30 mouse cellular contexts compared by ENCODE assay signal in the genomic region with DNA sequence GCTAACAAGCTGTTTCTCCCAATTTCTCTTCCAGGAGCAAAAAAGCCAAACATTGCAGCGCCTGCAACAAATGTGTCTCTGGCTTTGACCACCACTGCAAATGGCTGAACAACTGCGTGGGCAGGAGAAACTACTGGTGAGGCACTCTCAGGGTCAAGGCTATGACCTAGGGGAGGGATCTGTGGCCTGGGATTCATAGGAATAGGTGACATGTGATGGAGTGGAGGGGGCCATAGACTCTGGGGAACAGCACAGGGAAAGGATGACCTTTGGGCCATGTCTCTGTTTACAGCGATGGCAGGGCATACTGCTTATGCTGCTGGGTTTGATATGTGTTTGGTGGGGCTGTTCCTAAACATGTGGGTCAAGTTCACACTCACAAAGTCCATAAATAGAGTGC. TPM values are rescaled to one million over a fixed set of nuclear protein-coding genes. Genes with fewer than 3 reads are reported as not detected.
DNase-seq lines count a peak whose midpoint lies in the region; ATAC-seq and TF ChIP-seq lines count a peak whose summit lies in the region.
"Had no signal": no experiment of that assay in that cellular context is flagged by ENCODE, and none has a peak within 500 bp of the region (broad histone marks: within the 10 kb centered on the region; RNA-seq: fewer than 3 reads in every experiment).

No protein-coding gene starts in this region.

- no peaks in the 10 kb centered on the region for H3K27me3 ChIP-seq in liver, embryonic 16.5 days (ENCODE audit: control insufficient read depth, insufficient read depth, low read depth, low read length)
- no peaks in the 10 kb centered on the region for H3K27me3 ChIP-seq in liver, postnatal 0 days (ENCODE audit: insufficient read depth, low read length)
- no peaks in the 10 kb centered on the region for H3K27me3 ChIP-seq in hindbrain, embryonic 14.5 days (ENCODE audit: control insufficient read depth, insufficient read depth, low read length)
- H3K27me3 ChIP-seq: embryonic facial prominence, embryonic 13.5 days; embryonic facial prominence, embryonic 15.5 days had no signal

- ATAC-seq in liver, embryonic 16.5 days (ENCODE audit: low read depth): peak; percentile 72
- ATAC-seq in liver, postnatal 0 days: no peak
- ATAC-seq in hindbrain, embryonic 14.5 days (ENCODE audit: low FRiP score): no peak
- ATAC-seq: forebrain, embryonic 14.5 days had no signal

- no peak overlapping the region for H3K9ac ChIP-seq in liver, embryonic 16.5 days (ENCODE audit: low read depth, low read length)
- H3K9ac ChIP-seq in liver, postnatal 0 days (replicated peaks): no peak overlapping the region
- no peak overlapping the region for H3K9ac ChIP-seq in hindbrain, embryonic 14.5 days
- H3K9ac ChIP-seq: embryonic facial prominence, embryonic 13.5 days; embryonic facial prominence, embryonic 15.5 days; forebrain, embryonic 12.5 days had no signal

- no peaks in the 10 kb centered on the region for H3K9me3 ChIP-seq in liver, embryonic 16.5 days (replicated peaks; ENCODE audit: control insufficient read depth, low read length)
- no peaks in the 10 kb centered on the region for H3K9me3 ChIP-seq in liver, postnatal 0 days (ENCODE audit: low read length)
- H3K9me3 ChIP-seq in hindbrain, embryonic 14.5 days (ENCODE audit: control insufficient read depth, low read length): no peaks in the 10 kb centered on the region
- H3K9me3 ChIP-seq: embryonic facial prominence, embryonic 13.5 days; embryonic facial prominence, embryonic 15.5 days; forebrain, embryonic 10.5 days; forebrain, embryonic 12.5 days had no signal

- H3K4me1 ChIP-seq in liver, embryonic 16.5 days (ENCODE audit: control insufficient read depth, low read depth, low read length): peaks cover 2% of the 10 kb centered on the region; the same call in 1 of the 2 replicates
- 0 out of 2 replicates have a peak, but pooled peaks cover 8% of the 10 kb centered on the region for H3K4me1 ChIP-seq in liver, postnatal 0 days (ENCODE audit: insufficient read depth)
- H3K4me1 ChIP-seq in lung, adult 2 months (ENCODE audit: control insufficient read depth, insufficient read depth, low read length): peaks cover 3% of the 10 kb centered on the region; the same call in 1 of the 2 replicates
- no peaks in the 10 kb centered on the region for H3K4me1 ChIP-seq in hindbrain, embryonic 14.5 days (replicated peaks; ENCODE audit: control insufficient read depth, insufficient read depth, low read length)
- H3K4me1 ChIP-seq: forebrain, embryonic 12.5 days had no signal

- H3K4me3 ChIP-seq in liver, embryonic 16.5 days (ENCODE audit: low read depth, low read length): no peak overlapping the region
- no peak overlapping the region for H3K4me3 ChIP-seq in liver, postnatal 0 days (ENCODE audit: low read depth, low read length)
- no peak overlapping the region for H3K4me3 ChIP-seq in lung, adult 2 months (replicated peaks; ENCODE audit: extremely low read depth, low read depth, low read length)
- no peak overlapping the region for H3K4me3 ChIP-seq in hindbrain, embryonic 14.5 days (replicated peaks; ENCODE audit: low read length)
- H3K4me3 ChIP-seq: embryonic facial prominence, embryonic 13.5 days; embryonic facial prominence, embryonic 15.5 days; erythroblast, embryonic 14.5 days; forebrain, embryonic 10.5 days; forebrain, embryonic 12.5 days had no signal

- TF ChIP-seq EP300 in liver, postnatal 0 days (IDR thresholded peaks at IDR 0.05; ENCODE audit: low read depth): no peak

- no peak overlapping the region for H3K4me2 ChIP-seq in liver, embryonic 16.5 days (ENCODE audit: low read depth, low read length)
- no peak overlapping the region for H3K4me2 ChIP-seq in liver, postnatal 0 days (ENCODE audit: low read depth, low read length)
- no peak overlapping the region for H3K4me2 ChIP-seq in hindbrain, embryonic 14.5 days (replicated peaks)
- H3K4me2 ChIP-seq: embryonic facial prominence, embryonic 13.5 days; embryonic facial prominence, embryonic 15.5 days; forebrain, embryonic 12.5 days had no signal

- no peak for DNase-seq in liver, postnatal 0 days
- DNase-seq in lung, postnatal 10 days: peak; percentile 64
- DNase-seq in lung, adult 2 months: no peak
- peak; percentile 9 for DNase-seq in lung, postnatal 25 days (ENCODE audit: low spot score)
- peak; percentile 13 to 47 for DNase-seq in lung, postnatal 4 days
- no peak for DNase-seq in hindbrain, embryonic 14.5 days (ENCODE audit: low spot score)
- DNase-seq in layer of hippocampus, postnatal 36 days: no peak
- DNase-seq: adrenal gland, adult 2 months; adrenal gland, postnatal 10 days; adrenal gland, postnatal 25 days; cerebellum, adult 11 months; cerebellum, adult 18-20 months; cerebellum, adult 8-10 months; cerebellum, adult 9-11 months; cerebellum, postnatal 14 days; cerebellum, postnatal 36 days; embryo, embryonic 11 days had no signal

- WGBS in liver, embryonic 16.5 days (ENCODE audit: insufficient replicate concordance): 56% methylated on average over 3 of the region's 3 CpGs
- WGBS in liver, postnatal 0 days (ENCODE audit: insufficient replicate concordance): 59% methylated on average over 3 of the region's 3 CpGs
- WGBS in lung, adult 2 months: 77% methylated on average over 3 of the region's 3 CpGs
- 93% methylated on average over 3 of the region's 3 CpGs for WGBS in hindbrain, embryonic 14.5 days

- H3K27ac ChIP-seq in liver, embryonic 16.5 days (ENCODE audit: low read length): no peak overlapping the region
- H3K27ac ChIP-seq in liver, postnatal 0 days (ENCODE audit: low read depth): no peak overlapping the region
- no peak overlapping the region for H3K27ac ChIP-seq in hindbrain, embryonic 14.5 days
- H3K27ac ChIP-seq: embryonic facial prominence, embryonic 13.5 days; embryonic facial prominence, embryonic 15.5 days; forebrain, embryonic 10.5 days; forebrain, embryonic 12.5 days had no signal

- no peak for TF ChIP-seq CTCF in liver, postnatal 0 days (IDR thresholded peaks at IDR 0.05; ENCODE audit: low read depth)
- no peak for TF ChIP-seq CTCF in lung, adult 2 months (IDR thresholded peaks at IDR 0.05; ENCODE audit: insufficient read depth, low read length)

- H3K36me3 ChIP-seq in liver, embryonic 16.5 days (ENCODE audit: control insufficient read depth, insufficient read depth): no peaks in the 10 kb centered on the region
- no peaks in the 10 kb centered on the region for H3K36me3 ChIP-seq in liver, postnatal 0 days (replicated peaks; ENCODE audit: insufficient read depth, low read length)
- no peaks in the 10 kb centered on the region for H3K36me3 ChIP-seq in hindbrain, embryonic 14.5 days (replicated peaks; ENCODE audit: control insufficient read depth, insufficient read depth)
- H3K36me3 ChIP-seq: embryonic facial prominence, embryonic 13.5 days; embryonic facial prominence, embryonic 15.5 days; forebrain, embryonic 10.5 days; forebrain, embryonic 12.5 days had no signal

- TF ChIP-seq POLR2A in lung, adult 2 months (IDR thresholded peaks at IDR 0.05; ENCODE audit: borderline replicate concordance, extremely low read depth, low read depth, low read length): no peak

RNA-seq across cellular contexts. Expression of gene Zdhhc11, which starts 10.9 kb away (rescaled TPM):
- not detected in 2 replicates for polyA plus RNA-seq in liver, embryonic 16.5 days (2015; fragmentation: Nextera tagmentation; extraction: Ambion mirVana)
- polyA plus RNA-seq in liver, postnatal 0 days (2015; fragmentation: Nextera tagmentation; extraction: Ambion mirVana): not detected in 2 replicates
- not detected in 2 replicates for polyA plus RNA-seq in lung, adult 2 months (2012; rRNA removed)
- not detected in 2 replicates for polyA plus RNA-seq in hindbrain, embryonic 14.5 days (2014; fragmentation: Nextera tagmentation; extraction: Ambion mirVana)
- total RNA-seq in layer of hippocampus, postnatal 36 days (2021): not detected
- total RNA-seq: adrenal gland, adult 2 months; adrenal gland, postnatal 10 days; adrenal gland, postnatal 25 days; adrenal gland, postnatal 4 days; common myeloid progenitor, adult 5-6 weeks; ES-E14; MEL had no signal
- polyA plus RNA-seq: adrenal gland, adult 2 months; C2C12; embryonic facial prominence, embryonic 11.5 days; embryonic facial prominence, embryonic 13.5 days; embryonic facial prominence, embryonic 15.5 days; erythroblast, embryonic 14.5 days; forebrain, embryonic 10.5 days; forebrain, embryonic 12.5 days; forebrain, embryonic 14.5 days had no signal

RNA-seq across cellular contexts. Expression of gene Tppp, which starts 34.7 kb away (rescaled TPM):
- 0.57 and 0.61 TPM in 2 replicates for polyA plus RNA-seq in liver, embryonic 16.5 days (2015; fragmentation: Nextera tagmentation; extraction: Ambion mirVana)
- polyA plus RNA-seq in liver, postnatal 0 days (2015; fragmentation: Nextera tagmentation; extraction: Ambion mirVana): 0.36 and 0.42 TPM in 2 replicates
- polyA plus RNA-seq in lung, adult 2 months (2012; rRNA removed): 13.2 and 13.4 TPM in 2 replicates
- polyA plus RNA-seq in hindbrain, embryonic 14.5 days (2014; fragmentation: Nextera tagmentation; extraction: Ambion mirVana): 13.4 and 15.7 TPM in 2 replicates
- total RNA-seq in layer of hippocampus, postnatal 36 days (2021): 100 to 1,000 TPM; 270 to 272 TPM
- total RNA-seq: common myeloid progenitor, adult 5-6 weeks; MEL had no signal
- polyA plus RNA-seq: erythroblast, embryonic 14.5 days had no signal

RNA-seq across cellular contexts. Expression of gene Brd9, which starts 36.9 kb away (rescaled TPM):
- 12.9 and 14.1 TPM in 2 replicates for polyA plus RNA-seq in liver, embryonic 16.5 days (2015; fragmentation: Nextera tagmentation; extraction: Ambion mirVana)
- 10.3 and 10.6 TPM in 2 replicates for polyA plus RNA-seq in liver, postnatal 0 days (2015; fragmentation: Nextera tagmentation; extraction: Ambion mirVana)
- polyA plus RNA-seq in lung, adult 2 months (2012; rRNA removed): 24.3 and 36.3 TPM in 2 replicates
- 80.6 and 86.8 TPM in 2 replicates for polyA plus RNA-seq in hindbrain, embryonic 14.5 days (2014; fragmentation: Nextera tagmentation; extraction: Ambion mirVana)
- total RNA-seq in layer of hippocampus, postnatal 36 days (2021): 100 to 1,000 TPM; 103 to 118 TPM

RNA-seq across cellular contexts. Expression of gene Trip13, which starts 36.9 kb away (rescaled TPM):
- 13.8 and 14.7 TPM in 2 replicates for polyA plus RNA-seq in liver, embryonic 16.5 days (2015; fragmentation: Nextera tagmentation; extraction: Ambion mirVana)
- 6.9 and 7.7 TPM in 2 replicates for polyA plus RNA-seq in liver, postnatal 0 days (2015; fragmentation: Nextera tagmentation; extraction: Ambion mirVana)
- polyA plus RNA-seq in lung, adult 2 months (2012; rRNA removed): 0.26 and 0.34 TPM in 2 replicates
- 10.0 and 11.7 TPM in 2 replicates for polyA plus RNA-seq in hindbrain, embryonic 14.5 days (2014; fragmentation: Nextera tagmentation; extraction: Ambion mirVana)
- total RNA-seq in layer of hippocampus, postnatal 36 days (2021): under 1 TPM; 0.88 to 0.95 TPM

Comparison
In these comparisons a context has a peak if more than half of its experiments do, and no peak if none do; other contexts are left out.
1. DNase-seq: peak in lung, postnatal 10 days (single experiment), lung, postnatal 25 days (single experiment) and lung, postnatal 4 days (2 of 2); none in liver, postnatal 0 days (single experiment), lung, adult 2 months (single experiment), hindbrain, embryonic 14.5 days (single experiment) and layer of hippocampus, postnatal 36 days (0 of 2).